Comparison of ENCODE assay signal across 28 mouse cellular contexts in genomic region chr11:79750943-79751342, GRCm38 (mm10).
A peak's percentile ranks its signal among the peaks of the same experiment; 100 is the strongest.
DNase-seq lines count a peak whose midpoint lies in the region; ATAC-seq and TF ChIP-seq lines count a peak whose summit lies in the region.
"Had no signal": no experiment of that assay in that cellular context is flagged by ENCODE, and none has a peak within 500 bp of the region (broad histone marks: within the 10 kb centered on the region; RNA-seq: fewer than 3 reads in every experiment).

No protein-coding gene starts in this region.

- no peak for ATAC-seq in liver, embryonic 12.5 days
- ATAC-seq in megakaryocyte-erythroid progenitor cell, adult 5-6 weeks (replicated peaks; ENCODE audit: low FRiP score, low TSS enrichment, poor library complexity, severe bottlenecking): peak; percentile 86
- ATAC-seq: forebrain, embryonic 13.5 days; inflammation-experienced regulatory T-cells, adult 6 months; midbrain, embryonic 13.5 days; Patski had no signal

- TF ChIP-seq CTCF in liver, adult 2 months (IDR thresholded peaks at IDR 0.05; ENCODE audit: low read depth, low read length): no peak
- no peak for TF ChIP-seq CTCF in C2C12 (IDR thresholded peaks at IDR 0.05; ENCODE audit: control insufficient read depth, insufficient read depth, insufficient read length)

- no peaks in the 10 kb centered on the region for H3K27me3 ChIP-seq in liver, adult 2 months (ENCODE audit: control insufficient read depth, insufficient read depth, low read length)
- no peaks in the 10 kb centered on the region for H3K27me3 ChIP-seq in liver, embryonic 12.5 days (replicated peaks)
- no peaks in the 10 kb centered on the region for H3K27me3 ChIP-seq in C2C12 (ENCODE audit: control insufficient read depth, insufficient read depth, insufficient read length)
- H3K27me3 ChIP-seq: forebrain, embryonic 13.5 days; heart, embryonic 12.5 days; hindbrain, embryonic 15.5 days; limb, embryonic 15.5 days; midbrain, embryonic 13.5 days; Patski; stomach, embryonic 15.5 days had no signal

- no peaks in the 10 kb centered on the region for H3K36me3 ChIP-seq in liver, adult 2 months (ENCODE audit: control insufficient read depth, insufficient read depth, low read length)
- H3K36me3 ChIP-seq in liver, embryonic 12.5 days: no peaks in the 10 kb centered on the region
- H3K36me3 ChIP-seq in C2C12 (ENCODE audit: control insufficient read depth, insufficient read depth): no peaks in the 10 kb centered on the region
- H3K36me3 ChIP-seq: G1E; heart, embryonic 12.5 days; hindbrain, embryonic 15.5 days; limb, embryonic 10.5 days; limb, embryonic 15.5 days; midbrain, embryonic 13.5 days; stomach, embryonic 15.5 days had no signal

- H3K9ac ChIP-seq in liver, adult 2 months (ENCODE audit: low read depth, low read length): no peak overlapping the region
- H3K9ac ChIP-seq in liver, embryonic 12.5 days: no peak overlapping the region
- H3K9ac ChIP-seq: forebrain, embryonic 13.5 days; heart, embryonic 12.5 days; hindbrain, embryonic 15.5 days; limb, embryonic 15.5 days; midbrain, embryonic 13.5 days; stomach, embryonic 15.5 days had no signal

- no peaks in the 10 kb centered on the region for H3K9me3 ChIP-seq in liver, embryonic 12.5 days (replicated peaks)
- H3K9me3 ChIP-seq: forebrain, embryonic 13.5 days; hindbrain, embryonic 15.5 days; limb, embryonic 15.5 days; midbrain, embryonic 13.5 days; stomach, embryonic 15.5 days had no signal

- H3K79me3 ChIP-seq in C2C12 (ENCODE audit: low read depth): no peaks in the 10 kb centered on the region

- no peak overlapping the region for H3K4me3 ChIP-seq in liver, adult 2 months (ENCODE audit: insufficient read depth, low read depth, low read length)
- no peak overlapping the region for H3K4me3 ChIP-seq in liver, embryonic 12.5 days
- H3K4me3 ChIP-seq in C2C12 (ENCODE audit: insufficient read depth, poor library complexity, severe bottlenecking): no peak overlapping the region
- H3K4me3 ChIP-seq: forebrain, embryonic 13.5 days; heart, adult 2 months; heart, embryonic 12.5 days; hindbrain, embryonic 15.5 days; limb, embryonic 10.5 days; limb, embryonic 15.5 days; midbrain, embryonic 13.5 days; stomach, embryonic 15.5 days had no signal

- peak; percentile 81 for DNase-seq in liver, adult 2 months (ENCODE audit: extremely low read depth, low read depth, low spot score)
- DNase-seq in 416B (ENCODE audit: low read depth): peak; percentile 21
- no peak for DNase-seq in yolk sac, embryonic 10.5 days (ENCODE audit: low spot score)
- DNase-seq: cerebellum, adult 2 months; cerebellum, postnatal 14 days; gastrocnemius, postnatal 36 days; heart, adult 2 months; kidney, adult 11 months; kidney, postnatal 14 days; layer of hippocampus, adult 9-11 months; lung, adult 18-20 months; lung, postnatal 14 days; right cerebral cortex, postnatal 25 days; thymus, adult 18-20 months; thymus, postnatal 36 days had no signal

- TF ChIP-seq POLR2A in liver, adult 2 months (IDR thresholded peaks at IDR 0.05; ENCODE audit: extremely low read depth, insufficient read depth, low read length): no peak

- peaks cover 21% of the 10 kb centered on the region for H3K4me1 ChIP-seq in liver, adult 2 months (ENCODE audit: control insufficient read depth, insufficient read depth, low read length)
- peaks cover 24% of the 10 kb centered on the region for H3K4me1 ChIP-seq in liver, embryonic 12.5 days
- H3K4me1 ChIP-seq: forebrain, embryonic 13.5 days; hindbrain, embryonic 15.5 days had no signal

- H3K79me2 ChIP-seq in liver, adult 2 months (ENCODE audit: control insufficient read depth, insufficient read depth, low read length): no peaks in the 10 kb centered on the region
- no peaks in the 10 kb centered on the region for H3K79me2 ChIP-seq in C2C12 (ENCODE audit: control insufficient read depth, insufficient read depth)

- WGBS in liver, adult 2 months: 22% methylated on average over 2 of the region's 2 CpGs
- 33% methylated on average over 2 of the region's 2 CpGs for WGBS in liver, embryonic 12.5 days (ENCODE audit: insufficient replicate concordance)

- no peak overlapping the region for H3ac ChIP-seq in C2C12 (ENCODE audit: control insufficient read depth, insufficient read length, low read depth)

- H3K4me2 ChIP-seq in liver, embryonic 12.5 days: no peak overlapping the region
- H3K4me2 ChIP-seq: forebrain, embryonic 13.5 days; heart, embryonic 12.5 days; hindbrain, embryonic 15.5 days; limb, embryonic 15.5 days; midbrain, embryonic 13.5 days; stomach, embryonic 15.5 days had no signal

- no peak overlapping the region for H3K27ac ChIP-seq in liver, adult 2 months (replicated peaks; ENCODE audit: insufficient read depth, low read depth, low read length)
- H3K27ac ChIP-seq in liver, embryonic 12.5 days: no peak overlapping the region
- H3K27ac ChIP-seq: forebrain, embryonic 13.5 days; heart, adult 2 months; hindbrain, embryonic 15.5 days; limb, embryonic 10.5 days; limb, embryonic 15.5 days; midbrain, embryonic 13.5 days; stomach, embryonic 15.5 days had no signal

TF ChIP-seq in C2C12, 6 proteins besides CTCF, POLR2A, EP300 and RAD21:
- no peak for TF ChIP-seq MYOD1 (IDR thresholded peaks at IDR 0.05; ENCODE audit: control insufficient read depth, insufficient read length, low read depth)
- TF ChIP-seq CEBPB (IDR thresholded peaks at IDR 0.05; ENCODE audit: low read depth): peak; percentile 7
TF ChIP-seq in C2C12: peak in this region for 1.
